Mouse (Mus musculus) kidney, adult 18-20 months (tissue): ENCODE data around the gene Pcgf1.
A peak's percentile ranks its signal among the peaks of the same experiment; 100 is the strongest.

Experiments used
- DNase-seq: peaks from one replicate; pipeline ENCODE4 v3.0.0; 2021

The Pcgf1 gene

DNA sequence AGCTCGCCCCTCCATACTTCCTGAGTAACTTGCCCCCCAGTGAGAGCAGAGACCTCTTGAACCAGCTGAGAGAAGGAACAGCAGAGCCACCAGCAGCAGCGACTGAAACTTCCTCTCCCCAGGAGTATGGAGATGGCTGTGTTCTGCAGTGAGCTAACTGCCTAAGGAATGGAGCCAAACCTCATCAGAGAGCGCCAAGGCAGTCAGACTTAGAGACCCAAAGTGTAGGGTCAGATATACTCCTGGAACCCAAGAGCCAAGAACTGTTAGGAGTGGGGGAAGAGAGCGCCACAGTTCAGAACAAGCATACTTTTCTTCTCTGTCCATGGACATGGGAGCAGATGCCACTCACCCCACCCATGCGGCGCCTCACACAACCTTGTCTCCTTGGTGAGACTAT, 11.2 kb upstream of the Pcgf1 start:
- DNase-seq = no peak

DNA sequence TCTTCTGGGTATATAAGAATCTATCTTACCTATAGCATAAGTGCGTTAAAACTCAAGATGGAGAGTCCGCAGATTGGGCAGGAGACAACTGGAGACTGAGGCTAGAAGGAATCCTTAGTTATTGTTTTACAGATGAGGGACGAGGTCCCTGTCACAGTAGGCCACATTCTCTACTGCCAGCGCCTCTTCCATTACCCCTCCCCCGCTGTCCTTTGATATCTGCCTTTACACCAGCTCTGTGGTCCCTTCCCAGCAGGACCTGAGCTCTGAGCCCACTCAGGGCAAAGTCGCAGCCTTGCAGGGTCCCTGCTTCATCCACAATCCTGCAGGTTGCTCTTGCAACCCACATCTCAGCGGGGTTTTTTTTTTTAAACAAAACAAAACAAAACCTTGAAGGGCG, 9.4 kb upstream of the Pcgf1 start:
- peak; percentile 11 for DNase-seq

DNA sequence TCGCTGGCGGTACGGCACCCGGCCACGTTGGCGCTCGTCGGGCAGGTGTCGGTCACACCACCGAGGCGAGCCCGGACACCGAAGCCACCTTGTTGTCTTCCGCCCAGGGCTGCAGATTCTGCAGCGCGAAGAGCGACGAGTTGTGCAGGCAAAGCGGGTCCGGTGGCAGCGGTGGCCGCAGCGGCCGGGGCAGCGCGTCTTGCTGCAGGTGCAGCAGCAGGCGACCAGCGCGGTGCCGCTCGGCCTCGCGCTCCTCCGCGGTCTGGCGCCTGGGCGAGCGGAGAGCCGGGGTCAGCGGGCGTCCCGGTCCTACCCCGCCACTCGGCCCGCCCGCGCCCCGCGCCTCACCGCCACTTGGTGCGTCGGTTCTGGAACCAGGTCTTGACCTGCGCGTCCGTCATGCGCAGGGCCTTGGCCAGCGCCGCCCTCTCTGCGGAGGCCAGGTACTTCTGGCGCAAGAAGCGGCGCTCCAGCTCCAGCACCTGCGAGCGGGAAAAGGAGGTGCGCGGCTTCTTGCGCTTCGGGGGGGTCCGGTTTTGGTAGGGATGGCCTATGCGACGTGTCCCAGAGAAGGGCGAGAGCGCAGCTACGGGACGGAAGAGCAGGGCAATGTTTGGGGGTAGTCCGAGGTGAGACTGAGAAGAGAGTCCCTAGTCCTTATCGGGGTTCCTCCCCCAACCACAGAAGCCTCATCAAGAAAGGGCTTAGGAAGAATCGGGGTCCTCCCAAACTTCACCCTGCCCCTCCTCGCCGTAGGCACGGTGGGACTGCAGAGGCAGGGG, 8.8 kb upstream of the Pcgf1 start:
- peak; percentile 59 for DNase-seq

DNA sequence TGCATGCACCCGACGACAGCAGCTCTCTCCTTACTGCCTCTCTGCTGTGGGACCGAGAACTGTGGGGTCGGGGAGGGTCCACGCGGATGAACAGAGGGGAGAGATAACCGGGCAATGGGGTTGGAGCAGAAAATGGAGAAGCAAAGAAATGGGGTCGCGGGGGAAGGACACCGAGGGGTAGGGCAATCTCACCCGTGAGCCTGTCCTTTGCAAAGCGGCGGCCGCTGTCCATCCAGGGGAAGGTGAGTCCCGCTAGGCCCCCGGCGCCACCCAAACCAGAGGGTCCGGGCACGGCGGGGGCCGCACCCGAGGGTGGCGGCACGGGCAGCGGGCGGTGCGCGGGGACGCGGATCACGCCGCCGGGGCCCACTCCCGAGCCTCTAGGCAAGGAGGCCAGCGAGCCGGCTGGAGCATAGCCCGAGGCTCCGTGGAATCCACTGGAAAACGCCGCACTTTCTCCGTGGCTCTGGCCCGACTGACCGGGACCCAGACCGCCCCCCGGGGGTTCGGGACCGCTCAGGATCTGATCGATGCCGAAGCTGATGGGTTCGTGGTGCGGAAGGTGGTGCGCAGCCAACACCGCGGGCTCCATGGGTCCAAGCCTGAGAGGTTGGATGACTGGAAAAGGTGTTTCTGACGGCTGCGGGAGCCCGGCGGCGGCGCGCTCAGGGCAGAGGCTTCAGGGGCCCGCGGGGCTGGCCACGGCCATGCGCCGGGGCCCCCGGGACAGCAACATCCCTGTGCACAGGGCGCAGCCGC, 8.0 kb upstream of the Pcgf1 start:
- peak; percentile 42 for DNase-seq

DNA sequence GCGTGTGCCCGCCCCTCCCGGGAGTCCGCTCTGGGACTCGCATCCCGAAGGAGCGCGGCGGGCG, 7.6 kb upstream of the Pcgf1 start, which contains the start of gene Tlx2:
Tlx2 (minus strand) TSS at position 47 of the 64 bp plus-strand sequence.
- DNase-seq = no peak

DNA sequence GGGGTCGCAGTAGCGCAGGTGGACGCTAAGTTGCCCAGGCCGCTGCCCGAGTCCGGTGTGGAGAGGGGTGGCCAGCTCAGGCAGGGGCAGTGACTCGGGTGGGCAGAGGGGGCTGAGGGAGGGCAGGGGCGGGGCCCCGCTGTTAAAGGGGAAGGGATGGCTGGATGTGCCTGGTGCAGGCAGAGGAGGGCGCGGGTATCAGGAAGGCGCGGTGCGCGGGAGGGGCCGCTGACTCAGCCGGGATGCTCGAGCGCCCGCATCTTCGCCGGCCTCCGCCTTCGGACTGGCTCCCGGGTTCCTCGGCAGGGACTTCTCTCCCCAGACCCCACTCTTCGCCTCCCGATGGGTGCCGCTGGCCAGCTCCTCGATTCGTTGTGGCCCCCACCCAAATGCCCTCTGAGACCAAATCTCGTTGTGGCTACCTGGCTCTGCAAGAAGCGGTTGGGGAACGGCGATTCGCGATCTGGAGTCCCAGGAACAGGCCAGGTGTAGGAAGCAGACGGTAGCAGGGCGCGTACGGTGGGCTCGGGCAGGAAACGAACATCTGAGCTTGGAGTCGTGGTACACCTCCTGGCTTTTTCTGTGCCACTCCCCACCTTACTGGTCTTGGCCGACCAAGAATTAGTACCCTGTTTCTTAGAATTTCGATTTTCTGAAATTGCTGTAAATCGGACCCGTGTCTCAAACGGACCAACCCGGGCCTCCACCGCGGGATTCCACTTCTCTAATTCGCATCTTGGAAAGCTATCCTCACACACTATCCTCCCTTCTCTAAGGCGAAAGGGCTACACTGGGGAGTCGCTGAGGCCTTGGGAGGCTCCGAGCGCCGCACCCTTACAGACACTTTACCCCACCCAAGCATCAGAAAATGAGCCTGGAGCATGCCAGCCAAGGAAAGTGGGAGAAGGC, 7.1 kb upstream of the Pcgf1 start:
- peak; percentile 51 for DNase-seq

DNA sequence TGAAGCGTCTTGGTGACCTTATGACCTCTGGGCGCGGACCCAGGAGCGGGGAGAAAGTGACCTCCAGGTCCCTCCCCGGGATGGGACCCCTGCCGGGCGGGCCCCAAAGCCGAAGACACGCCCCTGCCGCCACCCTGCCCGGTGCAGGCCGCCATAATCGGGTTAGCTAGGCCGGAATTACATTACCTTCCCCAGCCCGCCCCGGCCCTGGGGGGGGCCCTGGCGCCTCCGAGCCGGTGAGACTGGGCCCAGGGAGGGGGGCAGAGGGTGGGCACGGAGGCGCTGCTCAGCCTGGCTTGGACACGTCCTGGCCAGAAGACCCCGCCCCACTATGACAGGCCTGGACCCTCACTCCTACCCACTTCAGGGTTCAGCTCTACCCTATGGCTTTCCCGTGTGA, 6.4 kb upstream of the Pcgf1 start:
- no peak for DNase-seq

DNA sequence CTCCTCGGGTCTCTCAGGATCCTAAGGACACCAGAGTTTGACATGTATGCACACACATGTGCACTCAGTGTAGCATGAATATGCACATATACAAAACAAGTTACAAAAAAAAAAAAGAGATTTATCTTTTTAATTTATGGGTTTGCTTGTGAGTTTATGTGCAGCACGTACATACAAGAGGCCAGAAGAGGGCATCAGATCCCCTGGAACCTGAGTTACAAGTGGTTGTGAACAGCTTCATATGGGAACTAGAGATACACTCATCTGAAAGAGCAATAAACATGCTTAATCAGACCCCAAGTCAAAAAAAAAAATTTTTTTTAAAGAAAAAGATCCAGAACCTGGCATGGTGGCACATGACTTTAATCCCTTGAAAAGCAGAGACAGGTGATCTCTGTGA, 2.7 kb upstream of the Pcgf1 start:
- no peak for DNase-seq

DNA sequence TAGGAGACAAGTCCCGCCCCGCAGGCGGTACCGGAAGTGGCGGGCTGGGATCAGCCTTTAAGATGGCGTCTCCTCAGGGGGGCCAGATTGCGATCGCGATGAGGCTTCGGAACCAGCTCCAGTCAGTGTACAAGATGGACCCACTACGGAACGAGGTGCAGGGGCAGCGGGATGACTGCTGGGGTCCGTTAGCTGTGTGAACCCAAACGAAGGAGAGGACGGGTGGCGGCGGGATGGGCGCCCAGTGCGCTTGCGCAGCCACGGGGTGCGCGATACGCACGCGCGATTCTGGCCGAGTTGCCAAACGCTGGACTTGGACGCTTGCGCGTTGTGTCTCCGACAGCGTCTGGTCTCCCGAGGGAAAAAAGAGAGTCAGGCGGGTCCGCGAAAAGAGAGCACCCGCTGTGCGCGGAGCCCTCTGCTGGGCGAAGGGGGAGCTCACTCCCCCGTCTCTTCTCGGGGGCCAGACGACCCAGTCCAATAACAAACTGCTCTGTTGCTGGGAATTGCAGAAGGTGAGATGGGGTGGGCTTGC, 722 bp downstream of the Pcgf1 start:
- peak; percentile 100 for DNase-seq

DNA sequence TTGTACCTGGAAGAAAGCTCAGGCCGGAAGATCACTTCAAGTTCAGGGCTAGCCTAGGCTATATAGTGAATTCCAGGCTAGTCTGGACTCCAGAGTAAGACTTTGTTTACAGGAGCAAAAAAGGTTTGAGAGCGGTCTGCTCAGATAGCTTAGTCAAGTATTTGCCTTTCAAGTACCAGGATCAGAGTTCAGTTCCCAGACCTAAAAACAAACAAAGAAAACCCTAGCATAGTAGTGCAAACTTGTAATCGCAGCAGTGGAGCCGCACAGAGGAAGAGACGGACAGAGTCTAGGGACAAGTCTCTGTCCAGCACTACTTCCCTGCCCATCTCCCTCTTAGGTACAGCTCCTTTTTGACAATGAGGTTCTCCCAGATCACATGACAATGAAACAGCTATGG, 2.5 kb downstream of the Pcgf1 start:
- DNase-seq = no peak

DNA sequence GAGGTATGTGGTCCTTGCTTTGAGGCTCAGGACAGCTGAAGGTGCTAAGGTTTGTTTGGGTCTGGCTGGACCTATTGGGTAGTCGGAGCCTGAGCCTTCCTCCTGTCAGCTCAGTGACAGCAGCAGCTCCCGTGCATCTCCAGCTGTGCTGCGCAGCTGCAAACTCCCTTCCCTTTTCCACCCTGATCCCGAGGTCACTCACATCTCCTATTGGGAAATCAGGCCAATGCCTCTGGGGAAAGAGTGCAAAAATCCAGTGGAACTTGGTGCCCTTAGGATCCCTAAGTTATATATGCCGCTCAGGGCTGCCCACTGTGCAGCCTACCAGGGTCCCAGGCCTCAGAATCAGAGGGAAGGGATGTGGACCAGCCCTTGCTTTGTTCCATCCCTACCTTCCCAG, 5.8 kb downstream of the Pcgf1 start:
- no peak for DNase-seq

DNA sequence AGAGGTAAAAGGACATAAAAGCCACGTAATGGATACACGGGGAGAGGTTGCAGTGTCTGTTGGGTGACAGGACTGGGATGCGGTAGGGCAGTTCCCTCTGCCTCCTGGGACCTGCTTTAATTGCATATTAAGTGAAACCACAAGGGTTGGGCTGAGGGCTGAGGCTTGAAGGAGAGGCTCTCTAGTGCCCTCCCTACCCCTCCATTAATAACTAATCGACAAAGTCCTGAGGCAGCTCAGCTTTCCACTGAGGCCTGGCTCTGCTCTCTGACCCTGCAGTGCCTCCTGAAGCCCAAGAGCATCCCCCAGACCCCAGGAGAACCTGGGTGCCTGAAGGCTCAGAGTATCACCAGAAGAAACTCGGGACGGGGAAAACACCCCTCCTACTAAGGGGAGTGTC, 6.8 kb downstream of the Pcgf1 start:
- DNase-seq = no peak

DNA sequence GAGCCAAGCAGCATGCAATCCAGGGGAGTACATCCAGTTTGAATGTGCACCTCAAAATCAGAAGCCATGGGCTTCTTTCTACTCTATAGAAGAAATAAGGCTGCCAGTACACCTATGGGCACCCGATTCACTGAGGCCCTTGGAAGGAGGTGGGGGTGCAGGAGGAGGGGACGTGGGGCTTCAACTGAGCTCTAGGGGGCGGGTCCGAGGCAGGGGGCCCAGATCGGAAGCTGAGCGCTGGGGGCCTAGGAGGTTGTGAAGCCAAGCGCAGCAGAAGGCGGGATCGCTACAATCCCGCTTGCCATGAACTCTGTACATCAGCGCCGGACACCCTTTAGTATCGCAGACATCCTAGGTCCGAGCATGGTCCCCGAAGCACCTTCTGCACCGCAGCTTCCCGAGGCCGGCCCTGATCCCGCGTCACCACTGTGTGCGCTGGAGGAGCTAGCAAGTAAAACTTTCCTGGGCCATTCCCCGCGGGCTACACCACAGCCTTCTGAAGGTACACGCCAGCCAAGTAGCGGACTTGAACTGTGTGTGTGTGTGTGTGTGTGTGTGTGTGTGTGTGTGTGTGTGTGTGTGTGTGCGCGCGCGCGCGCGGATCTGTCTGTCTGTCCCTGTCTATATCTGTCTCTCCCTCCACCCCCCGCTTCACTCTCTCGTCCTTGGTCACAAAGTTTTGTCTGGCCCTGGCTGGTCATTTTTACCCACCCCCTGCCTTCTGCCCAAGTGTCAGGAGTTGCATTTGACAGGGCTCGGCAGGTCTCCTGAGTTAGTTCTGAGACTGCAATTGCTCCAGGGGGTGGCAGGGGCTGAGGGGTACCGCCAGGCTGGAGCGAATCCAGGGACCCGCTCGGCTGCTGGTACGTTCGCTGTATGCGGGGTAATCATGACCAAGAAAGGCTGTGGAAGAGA, 8.7 kb downstream of the Pcgf1 start, which contains the start of gene Lbx2:
Lbx2 (plus strand) TSS at position 247 of the 915 bp plus-strand sequence.
- DNase-seq = peak; percentile 13

DNA sequence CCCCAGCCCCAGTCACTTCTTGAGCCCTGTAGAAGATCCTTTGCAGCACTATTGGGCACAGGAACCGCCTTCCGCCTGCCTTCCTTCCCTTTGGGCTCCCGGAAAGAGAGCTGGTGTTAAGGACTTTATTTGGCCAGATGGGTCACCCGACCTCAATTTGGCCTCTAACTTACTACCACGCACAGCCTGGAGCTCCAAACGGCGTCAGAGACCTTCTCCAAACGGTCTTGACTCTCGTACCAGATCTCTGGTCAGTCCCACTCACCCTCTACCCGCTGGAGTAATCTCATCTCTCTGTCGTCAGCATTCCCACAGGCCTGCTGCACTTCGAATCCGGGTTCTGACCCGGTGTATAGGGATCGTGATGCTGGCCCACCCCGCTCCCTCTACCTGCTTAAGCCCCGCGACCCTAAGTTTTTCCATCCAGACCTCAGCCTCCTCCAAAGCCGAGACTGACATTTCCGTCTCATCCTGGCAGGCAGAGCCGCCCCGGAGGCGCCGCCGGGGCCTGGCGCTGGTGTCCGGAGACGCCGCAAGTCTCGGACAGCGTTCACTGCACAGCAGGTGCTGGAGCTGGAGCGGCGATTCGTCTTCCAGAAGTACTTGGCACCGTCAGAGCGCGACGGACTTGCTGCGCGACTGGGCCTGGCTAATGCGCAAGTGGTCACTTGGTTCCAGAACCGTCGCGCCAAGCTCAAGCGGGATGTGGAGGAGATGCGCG, 9.7 kb downstream of the Pcgf1 start:
- DNase-seq = peak; percentile 52

DNA sequence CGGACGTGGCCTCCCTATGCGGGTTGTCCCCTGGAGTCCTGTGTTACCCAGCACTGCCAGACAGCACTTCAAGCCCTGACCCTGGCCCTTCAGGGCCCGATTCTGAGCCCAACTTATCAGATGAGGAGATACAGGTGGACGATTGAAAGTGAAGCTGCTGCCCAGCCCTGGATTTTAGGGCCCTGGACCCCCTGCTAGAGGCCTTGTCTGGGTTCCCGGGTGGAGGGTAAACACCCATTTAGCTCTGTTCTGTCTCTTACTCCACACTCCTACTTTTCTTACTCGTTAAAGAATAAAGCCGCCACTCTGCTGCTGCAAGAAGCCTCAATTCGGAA, 10.2 kb downstream of the Pcgf1 start:
- DNase-seq = no peak

DNA sequence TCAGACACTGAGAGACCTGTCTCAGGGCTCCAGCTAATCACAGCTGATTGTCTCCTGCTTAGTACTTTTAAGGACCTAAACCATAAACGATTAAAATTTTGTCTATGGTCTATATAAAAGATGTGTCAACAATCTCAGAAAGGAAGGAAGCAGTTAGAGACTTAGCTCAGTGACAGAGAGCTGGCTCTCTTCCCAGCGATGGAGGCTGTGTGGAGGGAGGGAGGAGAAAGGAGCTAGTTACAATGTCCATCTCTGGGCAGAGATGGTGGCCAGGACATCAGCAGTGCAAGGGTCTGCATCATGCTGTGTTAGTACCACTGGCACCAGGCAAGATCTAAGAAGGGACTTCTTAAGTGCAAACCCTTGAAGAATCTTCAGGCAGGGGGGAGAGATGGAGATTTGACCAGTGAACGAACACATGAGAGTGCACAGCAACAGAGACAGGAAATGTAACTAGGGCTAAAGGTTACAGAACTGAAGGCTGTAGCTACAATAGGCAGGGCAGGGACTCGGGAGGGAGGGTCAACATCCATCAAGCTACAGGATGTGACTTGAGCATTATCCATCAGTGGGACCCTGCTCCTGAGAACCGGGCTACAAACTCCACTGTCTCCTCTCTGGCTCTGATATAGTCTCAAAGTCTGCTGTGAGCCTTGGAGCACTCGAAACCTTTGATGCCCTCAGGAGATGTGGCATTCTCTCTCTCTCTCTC, 14.9 kb downstream of the Pcgf1 start:
- DNase-seq = peak; percentile 23

DNA sequence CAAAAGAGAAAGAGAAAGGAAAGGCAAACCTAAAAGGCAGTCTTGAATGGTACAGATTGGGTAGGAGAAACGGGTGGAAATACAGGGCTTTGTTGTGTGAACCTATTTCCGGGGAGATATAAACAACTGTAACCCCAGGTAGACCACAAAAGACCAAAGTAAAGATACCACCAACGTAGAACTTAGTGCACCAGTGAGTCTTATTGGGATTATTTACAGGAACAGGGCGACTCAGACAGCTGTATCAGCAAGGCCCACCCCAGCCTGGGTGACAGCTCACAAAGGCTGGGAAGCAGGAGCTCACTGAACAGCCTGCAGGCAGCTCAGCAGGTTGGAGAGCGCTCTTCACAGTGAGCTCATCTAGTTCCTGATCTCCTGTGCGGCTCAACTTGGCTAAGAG, 18.3 kb downstream of the Pcgf1 start:
- no peak for DNase-seq

DNA sequence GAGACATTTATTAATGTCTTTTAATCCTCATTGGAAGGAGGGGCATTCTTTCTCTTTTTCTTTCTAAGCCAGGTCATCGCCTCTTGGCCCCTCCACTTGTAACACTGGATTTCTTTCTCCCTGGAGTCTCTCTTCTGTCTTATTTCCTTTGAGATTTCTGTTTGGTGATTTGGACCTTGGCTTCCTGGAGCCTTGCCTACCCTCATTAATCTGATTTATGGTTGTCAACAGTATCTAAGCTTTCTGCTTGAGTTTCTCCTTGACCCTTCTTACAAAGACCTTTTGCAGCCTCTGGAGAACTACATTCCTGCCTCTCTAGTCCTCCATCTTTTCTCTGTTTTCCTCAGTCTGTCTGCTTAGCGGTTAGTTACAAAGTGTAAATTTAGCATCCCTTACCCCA, 20.7 kb downstream of the Pcgf1 start:
- no peak for DNase-seq

DNA sequence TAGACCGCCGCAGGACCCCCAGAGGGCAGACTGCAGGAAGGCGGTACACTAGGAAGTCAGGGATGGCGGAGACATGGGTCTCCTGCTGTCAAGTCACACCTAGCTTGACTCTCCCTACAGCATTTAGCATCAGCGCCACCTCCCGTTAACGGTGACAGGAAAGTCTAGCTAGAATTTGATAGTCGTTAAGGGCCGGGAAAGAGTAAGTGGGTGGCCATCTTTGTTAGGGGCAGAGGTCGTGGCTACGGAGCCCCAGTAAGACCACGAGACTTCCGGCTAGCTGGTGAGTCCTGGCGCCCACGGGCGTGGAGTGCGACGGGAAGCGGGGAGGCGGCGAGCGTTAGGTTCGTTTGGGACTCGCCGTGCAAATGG, 23.6 kb downstream of the Pcgf1 start, which contains the start of the genes Ccdc142 and Gm42688:
Ccdc142 (plus strand) TSS at position 286 of the 372 bp plus-strand sequence.
Gm42688 (plus strand) TSS at position 302 of the 372 bp plus-strand sequence.
- DNase-seq = peak; percentile 93

DNA sequence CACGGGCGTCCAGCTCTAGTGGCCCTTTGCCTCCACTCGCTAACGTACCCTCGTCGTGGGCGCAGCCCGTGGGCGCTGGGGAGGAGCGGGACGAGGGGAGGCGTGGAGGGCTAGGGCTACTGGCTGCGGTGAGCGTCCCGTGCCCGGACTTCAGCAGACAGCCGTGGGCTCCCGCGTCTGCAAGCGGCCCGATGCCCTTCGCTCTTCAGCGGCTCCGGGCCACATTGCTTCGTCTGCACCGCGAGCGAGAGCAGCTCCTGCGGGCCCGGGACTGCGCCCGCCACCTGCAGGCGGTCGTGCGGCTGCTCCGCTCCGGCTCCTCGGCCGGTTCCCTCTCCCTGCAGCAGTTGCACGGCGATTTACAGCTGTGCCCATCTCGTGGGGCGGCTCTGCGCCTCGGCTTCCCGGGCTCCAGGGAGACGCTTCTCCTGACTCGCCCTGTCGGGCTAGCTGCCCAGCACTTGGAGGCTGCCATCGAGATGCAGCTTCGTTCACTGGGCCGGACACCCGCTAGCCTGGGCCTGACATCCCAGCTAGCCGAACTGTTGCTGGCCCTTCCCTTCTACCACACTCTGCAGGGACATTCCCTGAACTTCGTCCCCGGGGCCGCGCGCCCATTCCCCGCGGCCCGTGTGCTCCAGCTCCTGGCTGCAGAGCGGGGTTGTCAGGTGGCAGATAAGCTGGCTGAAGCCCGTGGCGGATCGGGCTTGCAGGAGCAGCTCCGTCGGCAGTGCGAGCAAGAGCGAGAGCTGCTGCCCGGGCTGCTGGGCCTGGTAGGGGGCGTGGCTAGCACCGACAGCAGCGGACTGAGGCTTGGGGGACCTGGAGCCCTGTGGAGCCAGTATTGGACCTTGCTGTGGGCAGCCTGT, 24.3 kb downstream of the Pcgf1 start:
- DNase-seq = peak; percentile 77
